Mouse (Mus musculus) stomach, embryonic 14.5 days (tissue): ENCODE results near the gene Clybl. TPM values are rescaled to one million over a fixed set of nuclear protein-coding genes. Genes with fewer than 3 reads are reported as not detected.

Experiments used
- ATAC-seq: fragments of 200-750 bp; cut with Nextera tagmentation; 2 replicates; pipeline ENCODE4 v1.8.0; 2017; ENCODE audit warnings: low read depth, moderate TSS enrichment; ENCODE audit not compliant: insufficient number of reproducible peaks, insufficient read depth, low FRiP score
- H3K27ac ChIP-seq: fragments of 300-500 bp; sonication (generic); 2 replicates; pipeline ENCODE4 v1.5.1; 2014; ENCODE audit warnings: mild to moderate bottlenecking, low read length, moderate library complexity, mixed read lengths
- H3K27me3 ChIP-seq: fragments of 300-500 bp; sonication (generic); 2 replicates; pipeline ENCODE4 v1.6.1; 2014; ENCODE audit warnings: low read length, control low read depth, mixed read lengths; ENCODE audit not compliant: control insufficient read depth, insufficient read depth
- H3K36me3 ChIP-seq: fragments of 300-500 bp; sonication (generic); 2 replicates; pipeline ENCODE4 v1.6.1; 2014; ENCODE audit warnings: mild to moderate bottlenecking, control low read depth, low read length, moderate library complexity, mixed read lengths; ENCODE audit not compliant: control insufficient read depth, insufficient read depth
- H3K4me1 ChIP-seq: fragments of 300-500 bp; sonication (generic); 2 replicates; pipeline ENCODE4 v1.6.1; 2014; ENCODE audit warnings: low read length, control low read depth, mixed read lengths; ENCODE audit not compliant: control insufficient read depth, insufficient read depth
- H3K4me2 ChIP-seq: fragments of 300-500 bp; sonication (generic); replicated peaks from 2 replicates; pipeline ENCODE4 v1.6.1; 2014; ENCODE audit warnings: low read depth, low read length, control low read depth
- H3K4me3 ChIP-seq: fragments of 300-500 bp; sonication (generic); 2 replicates; pipeline ENCODE4 v1.5.1; 2014; ENCODE audit warnings: low read depth, low read length, control low read depth
- H3K9ac ChIP-seq: fragments of 300-500 bp; sonication (generic); replicated peaks from 2 replicates; pipeline ENCODE4 v1.6.1; 2014; ENCODE audit warnings: low read depth, mild to moderate bottlenecking, control low read depth, low read length, moderate library complexity, mixed read lengths
- H3K9me3 ChIP-seq: fragments of 300-500 bp; sonication (generic); 2 replicates; pipeline ENCODE4 v1.6.1; 2016; ENCODE audit warnings: low read depth, low read length, control low read depth; ENCODE audit not compliant: control insufficient read depth
- WGBS: fragments of 180-500 bp; shearing (Covaris S2); extraction: QIAGEN DNeasy Blood & Tissue Kit; methylation state at CpG from one replicate; pipeline ENCODE4 v1.1.7; 2014; 5-methylcytosine and 5-hydroxymethylcytosine counted together
- polyA plus RNA-seq: library from polyadenylated mRNA; unstranded; fragments of >200 nt; fragmentation: Nextera tagmentation; extraction: Ambion mirVana; gene quantifications from 2 replicates; pipeline ENCODE4 v1.2.1, GENCODE M21; 2014

The Clybl gene
- polyA plus RNA-seq, 1 experiment from 2014 or later: 27.0 TPM

DNA sequence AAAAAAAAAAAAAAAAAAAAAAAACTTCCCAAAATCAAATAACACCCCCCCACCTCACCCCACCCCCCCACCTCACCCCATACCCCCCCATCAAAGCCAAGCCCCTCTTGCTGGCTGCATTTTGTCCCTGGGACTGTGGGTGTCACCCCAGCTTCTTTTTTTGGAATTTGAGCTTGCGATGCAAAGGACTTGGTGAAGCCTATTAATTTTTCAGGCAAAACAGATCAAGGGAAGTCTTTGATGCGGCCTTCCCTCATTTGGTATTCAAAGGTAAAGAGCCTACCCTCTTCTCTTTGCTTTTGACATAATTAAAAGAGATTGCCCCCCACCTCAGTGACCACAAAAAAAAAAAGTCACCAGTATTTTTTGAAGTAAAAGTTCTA is 44.6 kb downstream of the Clybl start:
- Histone ChIP-seq H3K9me3 (no peaks in the 10 kb centered on the region), H3K4me1 (no peaks in the 10 kb centered on the region), H3K27ac (no peak overlapping the region), H3K36me3 (no peaks in the 10 kb centered on the region), H3K27me3 (peaks cover 12% of the 10 kb centered on the region; the same call in 1 of the 2 replicates), H3K4me3 (no peak overlapping the region), H3K9ac (no peak overlapping the region), H3K4me2 (no peak overlapping the region)
- 78% methylated on average over 2 of the region's 2 CpGs for WGBS
- ATAC-seq: no peak

DNA sequence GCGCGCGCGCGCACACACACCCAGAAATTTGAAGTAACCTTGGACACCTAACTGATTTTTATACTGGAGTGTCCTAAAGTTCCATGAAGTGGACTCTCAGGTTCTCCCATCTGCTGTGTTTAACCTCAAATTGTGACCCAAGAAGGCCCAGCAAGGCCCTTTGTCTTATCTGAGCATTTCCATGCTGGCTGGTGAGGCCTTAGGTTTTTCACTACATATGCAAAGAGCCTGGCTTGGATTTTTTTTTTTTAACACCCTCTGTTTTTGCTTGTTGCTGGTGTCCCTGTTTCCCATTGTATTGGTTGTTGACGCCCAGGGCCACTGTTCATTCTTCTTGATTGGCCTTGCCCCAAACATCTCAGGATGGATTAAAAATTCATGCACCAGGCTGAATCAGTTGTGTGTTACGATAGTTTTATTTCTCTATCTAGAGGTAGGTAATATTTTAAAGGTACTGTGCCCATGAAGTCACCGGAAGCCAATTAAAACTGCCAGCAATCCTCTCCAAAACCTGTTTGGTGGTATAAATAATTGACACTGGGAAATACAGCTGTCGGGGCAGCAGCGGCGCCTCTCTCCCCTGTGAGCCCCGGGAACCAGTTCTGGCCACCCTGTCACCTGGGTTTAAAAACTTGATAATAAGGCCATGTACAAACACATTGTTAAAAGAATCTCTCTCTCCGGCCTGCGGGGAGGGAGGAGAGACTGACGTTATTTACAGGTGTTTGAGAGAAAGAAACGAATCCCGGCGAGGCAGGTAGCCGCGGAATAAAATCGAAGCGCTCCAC is 45.4 kb downstream of the Clybl start:
- peaks cover 12% of the 10 kb centered on the region; the same call in 1 of the 2 replicates for H3K27me3 ChIP-seq
- H3K4me3 ChIP-seq: no peak overlapping the region
- H3K36me3 ChIP-seq: no peaks in the 10 kb centered on the region
- no peaks in the 10 kb centered on the region for H3K4me1 ChIP-seq
- no peak overlapping the region for H3K27ac ChIP-seq
- no peak overlapping the region for H3K4me2 ChIP-seq
- H3K9me3 ChIP-seq: no peaks in the 10 kb centered on the region
- no peak overlapping the region for H3K9ac ChIP-seq
- ATAC-seq: no peak
- 61% methylated on average over 22 of the region's 22 CpGs for WGBS

DNA sequence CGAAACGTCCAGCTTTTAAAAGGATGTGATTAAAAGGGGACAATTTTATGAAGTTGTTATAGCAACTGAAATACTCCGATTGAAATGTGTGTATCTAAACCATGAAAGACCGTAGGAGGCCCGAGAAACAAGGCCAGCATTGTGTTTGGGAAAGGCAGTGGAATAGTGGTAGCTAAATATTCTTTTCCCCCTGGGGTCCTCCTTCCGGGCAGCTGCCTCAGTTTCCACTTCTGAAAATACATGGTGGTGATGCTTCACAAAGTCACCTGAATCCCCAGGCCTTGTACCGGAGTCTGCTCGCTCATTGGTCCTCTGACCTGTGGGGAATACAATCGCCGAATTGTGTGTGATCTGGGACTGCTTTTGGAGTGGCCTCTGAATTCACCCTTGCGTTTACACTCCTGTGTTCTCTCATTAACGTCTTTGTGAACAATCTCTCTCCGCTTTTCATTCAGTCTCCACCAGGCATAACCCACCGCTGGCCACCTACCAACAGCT is 46.0 kb downstream of the Clybl start:
- Histone ChIP-seq H3K27me3 (peaks cover 12% of the 10 kb centered on the region; the same call in 1 of the 2 replicates), H3K36me3 (no peaks in the 10 kb centered on the region)

DNA sequence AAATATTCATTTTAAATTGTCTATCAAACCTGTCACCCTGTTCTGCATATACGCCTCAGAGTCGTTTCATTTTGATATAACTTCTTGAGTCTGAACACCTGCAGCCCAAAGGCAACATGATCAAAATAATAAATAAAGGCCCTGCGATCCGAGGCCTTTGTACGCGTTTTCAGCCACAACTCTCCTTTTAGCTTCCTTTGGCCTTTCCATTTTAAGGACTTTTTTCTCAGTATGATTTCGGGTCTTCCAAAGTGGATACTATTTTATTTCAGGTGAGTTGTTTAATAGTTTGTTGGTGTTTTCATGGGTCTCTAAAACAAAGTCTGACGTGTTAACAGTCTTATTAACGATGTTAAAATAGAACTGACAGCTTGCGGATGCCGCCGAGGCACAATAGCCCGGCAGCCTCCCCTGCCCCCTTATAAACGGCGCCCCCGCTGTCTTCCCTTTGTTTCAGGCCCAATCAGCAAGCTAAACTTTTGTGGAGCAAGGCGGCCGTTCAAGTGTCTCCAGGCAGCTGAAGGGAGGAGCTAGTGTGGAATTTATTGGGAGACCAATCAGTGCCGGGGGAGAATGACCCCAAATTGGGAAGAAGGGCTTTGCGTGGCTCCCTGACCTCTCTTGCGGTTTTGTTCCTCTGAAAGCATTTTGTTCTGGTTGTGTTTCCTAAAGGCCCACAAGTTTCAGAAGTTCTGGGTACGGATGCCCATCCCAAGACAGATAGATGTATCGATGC is 47.5 kb downstream of the Clybl start:
- no peak overlapping the region for H3K27ac ChIP-seq
- H3K9me3 ChIP-seq: no peaks in the 10 kb centered on the region
- H3K4me1 ChIP-seq: no peaks in the 10 kb centered on the region
- H3K4me2 ChIP-seq: no peak overlapping the region
- no peaks in the 10 kb centered on the region for H3K36me3 ChIP-seq
- no peak overlapping the region for H3K9ac ChIP-seq
- H3K27me3 ChIP-seq: peaks cover 12% of the 10 kb centered on the region; the same call in 1 of the 2 replicates
- no peak overlapping the region for H3K4me3 ChIP-seq
- no peak for ATAC-seq
- 31% methylated on average over 23 of the region's 23 CpGs for WGBS

More for the DNA sequence above, 46.0 kb downstream of the Clybl start:
- 48% methylated on average over 14 of the region's 14 CpGs for WGBS
- Histone ChIP-seq H3K4me2 (no peak overlapping the region), H3K4me1 (no peaks in the 10 kb centered on the region), H3K4me3 (no peak overlapping the region), H3K27ac (no peak overlapping the region), H3K9me3 (no peaks in the 10 kb centered on the region), H3K9ac (no peak overlapping the region)
- no peak for ATAC-seq

DNA sequence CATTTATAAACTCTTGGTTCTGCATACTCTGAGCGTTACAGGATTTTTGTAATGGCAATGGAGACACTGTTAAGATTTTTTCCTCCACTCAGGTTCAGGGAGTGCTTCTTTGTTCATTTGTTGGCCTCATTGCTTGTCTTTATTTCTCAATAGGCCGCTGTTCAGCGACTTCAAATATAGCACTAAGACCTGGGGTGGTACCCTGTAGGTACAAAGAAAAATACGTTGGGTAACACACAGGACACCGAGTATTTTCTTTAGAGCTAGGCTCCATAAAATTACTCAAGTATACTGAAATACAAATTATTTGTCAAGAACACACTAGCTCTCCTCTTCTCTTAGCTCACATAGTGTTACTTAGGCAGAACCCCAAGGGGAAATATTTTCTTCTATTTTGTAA is 48.5 kb downstream of the Clybl start:
- Histone ChIP-seq H3K4me2 (no peak overlapping the region), H3K4me1 (no peaks in the 10 kb centered on the region), H3K9ac (no peak overlapping the region), H3K9me3 (no peaks in the 10 kb centered on the region), H3K4me3 (no peak overlapping the region), H3K27me3 (peaks cover 7% of the 10 kb centered on the region; the same call in 1 of the 2 replicates), H3K27ac (no peak overlapping the region), H3K36me3 (no peaks in the 10 kb centered on the region)
- 93% methylated on average over 5 of the region's 5 CpGs for WGBS
- no peak for ATAC-seq

DNA sequence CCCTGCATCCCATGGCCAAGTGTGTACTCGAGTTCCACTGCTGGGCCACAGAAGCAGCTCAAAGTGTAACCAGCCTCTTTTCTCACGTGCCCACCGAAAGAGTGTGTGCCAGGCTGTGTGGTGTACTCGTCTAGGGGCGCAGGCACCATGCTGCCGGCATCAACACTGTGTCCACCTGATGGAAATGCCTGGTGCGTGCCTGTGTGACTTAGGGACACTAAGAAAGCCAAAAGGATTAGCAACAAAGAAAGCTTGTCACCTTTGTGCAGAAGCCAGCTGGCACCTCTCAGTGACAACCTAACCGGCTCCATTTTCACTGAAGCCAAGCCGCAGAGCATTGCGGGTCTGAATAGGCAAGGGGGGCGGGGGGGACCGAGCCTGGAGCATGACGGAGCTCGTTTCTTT is 49.1 kb downstream of the Clybl start:
- no peak overlapping the region for H3K4me2 ChIP-seq
- H3K4me3 ChIP-seq: no peak overlapping the region
- WGBS: 65% methylated on average over 14 of the region's 14 CpGs
- no peaks in the 10 kb centered on the region for H3K4me1 ChIP-seq
- peaks cover 7% of the 10 kb centered on the region; the same call in 1 of the 2 replicates for H3K27me3 ChIP-seq
- H3K9ac ChIP-seq: no peak overlapping the region
- no peak overlapping the region for H3K27ac ChIP-seq
- H3K36me3 ChIP-seq: no peaks in the 10 kb centered on the region
- no peaks in the 10 kb centered on the region for H3K9me3 ChIP-seq
- no peak for ATAC-seq

DNA sequence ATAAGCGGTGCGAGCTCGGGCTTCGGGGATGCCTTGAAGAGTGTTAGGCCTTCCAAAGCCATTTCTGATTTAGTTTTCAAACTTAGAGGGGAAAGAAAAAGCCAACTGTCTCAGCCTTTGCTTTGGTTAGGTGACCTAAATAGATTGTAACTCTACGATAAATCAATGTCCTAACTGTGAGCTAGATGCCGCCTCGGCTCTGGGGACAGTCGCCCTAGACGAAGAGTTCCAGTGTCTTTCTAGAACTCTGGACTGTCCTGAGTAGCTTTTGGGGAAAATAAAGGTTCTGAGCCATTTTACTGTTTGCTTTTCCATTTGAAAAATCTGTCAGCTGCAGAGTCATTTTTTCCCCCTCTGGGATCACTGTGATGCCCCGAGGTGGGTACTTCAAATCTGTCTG is 49.6 kb downstream of the Clybl start:
- no peak overlapping the region for H3K9ac ChIP-seq
- no peak overlapping the region for H3K4me3 ChIP-seq
- peaks cover 7% of the 10 kb centered on the region; the same call in 1 of the 2 replicates for H3K27me3 ChIP-seq
- ATAC-seq: no peak
- no peak overlapping the region for H3K4me2 ChIP-seq
- H3K36me3 ChIP-seq: no peaks in the 10 kb centered on the region
- 82% methylated on average over 10 of the region's 10 CpGs for WGBS
- no peak overlapping the region for H3K27ac ChIP-seq
- no peaks in the 10 kb centered on the region for H3K9me3 ChIP-seq
- H3K4me1 ChIP-seq: no peaks in the 10 kb centered on the region

DNA sequence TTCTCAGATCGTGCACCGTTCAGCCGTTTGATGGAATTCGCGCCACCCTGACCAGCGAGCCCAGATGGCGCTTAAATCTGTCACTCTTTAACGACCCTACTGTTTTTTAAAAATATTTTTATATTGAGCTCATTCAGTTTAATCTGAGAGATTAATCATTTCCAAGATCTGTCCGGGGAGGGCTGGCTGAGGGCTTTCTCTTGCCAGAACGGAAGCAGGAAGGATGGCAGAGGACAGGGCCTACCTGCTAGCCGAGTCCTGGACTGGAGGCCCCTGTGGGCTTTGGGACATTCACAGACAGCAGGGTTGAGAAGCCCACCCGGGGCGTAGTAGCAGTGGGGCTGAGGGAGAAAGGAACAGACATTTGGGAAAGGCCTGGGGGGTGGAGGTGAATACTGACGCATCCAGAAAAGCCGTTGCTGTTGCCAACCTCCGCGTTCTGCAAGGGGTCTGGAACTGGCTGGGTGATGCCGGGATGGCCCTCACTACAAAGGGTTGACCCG is 51.8 kb downstream of the Clybl start:
- no peak overlapping the region for H3K4me2 ChIP-seq
- ATAC-seq: no peak
- 75% methylated on average over 19 of the region's 19 CpGs for WGBS

More for the DNA sequence above, 51.8 kb downstream of the Clybl start:
- no peaks in the 10 kb centered on the region for H3K36me3 ChIP-seq
- no peak overlapping the region for H3K27ac ChIP-seq
- no peaks in the 10 kb centered on the region for H3K9me3 ChIP-seq
- no peak overlapping the region for H3K9ac ChIP-seq
- H3K27me3 ChIP-seq: 0 out of 2 replicates have a peak, but pooled peaks cover 7% of the 10 kb centered on the region
- H3K4me3 ChIP-seq: no peak overlapping the region
- no peaks in the 10 kb centered on the region for H3K4me1 ChIP-seq
